Mouse (Mus musculus) liver, embryonic 14.5 days (tissue): Measurements from ENCODE around the gene Adamts17.

Experiments
- CTCF ChIP-seq: IDR thresholded peaks from 2 replicates; pipeline ENCODE4 v1.5.1; 2016; ENCODE audit warnings: antibody characterized with exemption, low read depth, control low read depth
- EP300 ChIP-seq: IDR thresholded peaks from 2 replicates; pipeline ENCODE4 v1.6.1; 2016; ENCODE audit warnings: antibody characterized with exemption, low read depth

GRCm38 (mm10) chr7:67009841-67010240 is 170.3 kb downstream of the Adamts17 start:
- no peak for TF ChIP-seq CTCF
- no peak for TF ChIP-seq EP300
